Mouse (Mus musculus): Measurements from ENCODE around the gene Exosc5. TPM values are rescaled to one million over a fixed set of nuclear protein-coding genes. Genes with fewer than 3 reads are reported as not detected.

Gene Exosc5
- polyA plus RNA-seq, 1 experiment: 64.7 TPM

DNA sequence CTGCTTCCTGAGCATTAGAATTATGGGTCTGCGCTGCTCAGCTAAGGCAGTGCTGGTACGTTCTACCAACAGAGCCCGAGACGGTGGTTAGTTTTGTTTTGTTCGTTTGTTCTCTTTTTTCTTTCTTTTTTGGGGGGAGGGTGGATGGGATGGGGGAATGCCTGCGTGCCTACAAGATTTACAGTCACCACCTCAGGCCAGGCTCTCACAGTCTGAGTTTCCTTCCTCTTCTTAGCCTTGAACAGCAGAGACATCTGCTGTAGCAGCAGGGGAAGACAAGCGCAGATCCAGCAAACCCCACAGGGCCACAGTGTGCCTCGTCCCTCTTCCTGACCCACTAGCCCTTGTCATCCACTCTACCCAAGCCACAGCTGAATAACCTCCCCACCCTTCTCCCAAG is 7.7 kb upstream of the Exosc5 start:
- TF ChIP-seq CTCF (IDR thresholded peaks at IDR 0.05; ENCODE audit: extremely low read depth, insufficient read length, insufficient replicate concordance, low read depth, low read length) (no peak), POLR2A (IDR thresholded peaks at IDR 0.05; ENCODE audit: low read depth, low read length) (no peak)
- Histone ChIP-seq H3K27ac (ENCODE audit: insufficient read depth, low read depth, low read length) (peak overlapping the region; percentile 53), H3K4me1 (ENCODE audit: control insufficient read depth, insufficient read depth, insufficient read length, low read length) (peaks cover 3% of the 10 kb centered on the region; the same call in 1 of the 2 replicates), H3K27me3 (ENCODE audit: control insufficient read depth, insufficient read depth, low read length) (no peaks in the 10 kb centered on the region), H3K4me3 (ENCODE audit: low read depth, low read length) (peak overlapping the region; percentile 1; the same call in 1 of the 2 replicates), H3K36me3 (ENCODE audit: control insufficient read depth, insufficient read depth, low read length) (no peaks in the 10 kb centered on the region)
- 89% methylated on average over 8 of the region's 8 CpGs for WGBS

GRCm38 (mm10) chr7:25652244-25652759 is 6.7 kb upstream of the Exosc5 start:
- Histone ChIP-seq H3K27me3 (ENCODE audit: control insufficient read depth, insufficient read depth, low read length) (no peaks in the 10 kb centered on the region), H3K36me3 (ENCODE audit: control insufficient read depth, insufficient read depth, low read length) (no peaks in the 10 kb centered on the region), H3K27ac (ENCODE audit: insufficient read depth, low read depth, low read length) (no peak overlapping the region), H3K4me3 (ENCODE audit: low read depth, low read length) (no peak overlapping the region), H3K4me1 (ENCODE audit: control insufficient read depth, insufficient read depth, insufficient read length, low read length) (peaks cover 3% of the 10 kb centered on the region; the same call in 1 of the 2 replicates)
- no peak for TF ChIP-seq CTCF (IDR thresholded peaks at IDR 0.05; ENCODE audit: extremely low read depth, insufficient read length, insufficient replicate concordance, low read depth, low read length)
- no peak for TF ChIP-seq POLR2A (IDR thresholded peaks at IDR 0.05; ENCODE audit: low read depth, low read length)
- 83% methylated on average over 12 of the region's 12 CpGs for WGBS

DNA sequence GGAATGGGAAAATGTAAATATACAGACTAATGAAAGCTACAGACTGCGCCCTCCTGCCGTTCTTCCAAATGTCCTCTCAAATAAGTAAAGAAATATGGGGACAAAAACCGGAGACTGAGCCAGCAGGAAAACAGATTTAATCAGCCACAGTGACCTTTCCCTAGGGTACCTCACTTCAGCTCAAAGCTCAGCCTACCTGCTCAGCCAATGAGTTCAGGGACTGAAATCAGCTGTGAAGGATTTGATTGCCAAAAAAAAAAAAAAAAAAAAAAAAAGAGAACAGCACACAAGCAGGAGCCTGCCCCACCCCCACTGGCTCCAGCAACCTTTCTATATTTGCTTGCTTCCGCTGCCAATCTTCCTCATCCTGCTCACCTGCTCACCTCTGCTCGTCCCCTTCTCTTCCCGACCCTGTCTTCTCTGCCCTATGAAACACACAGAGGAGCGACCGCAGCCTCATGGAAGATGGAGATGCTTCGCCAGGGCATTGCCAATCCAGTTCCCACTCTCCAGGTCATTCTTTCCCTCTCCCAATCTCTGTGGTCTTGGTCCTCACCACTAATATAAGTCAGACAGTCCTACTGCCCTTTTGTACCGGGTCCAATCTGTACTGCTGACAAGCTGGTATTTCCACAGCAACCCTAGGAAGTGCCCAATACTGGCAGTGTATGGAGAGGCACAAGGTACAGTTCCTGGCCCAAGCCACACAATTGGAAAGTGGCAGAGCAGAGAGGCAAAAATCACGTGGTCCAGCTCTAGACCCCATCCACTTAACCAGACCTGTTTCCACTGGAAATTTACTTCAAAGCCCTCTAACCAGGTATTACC is 3.1 kb upstream of the Exosc5 start:
- TF ChIP-seq POLR2A (IDR thresholded peaks at IDR 0.05; ENCODE audit: low read depth, low read length) (no peak), CTCF (IDR thresholded peaks at IDR 0.05; ENCODE audit: extremely low read depth, insufficient read length, insufficient replicate concordance, low read depth, low read length) (no peak)
- Histone ChIP-seq H3K36me3 (ENCODE audit: control insufficient read depth, insufficient read depth, low read length) (no peaks in the 10 kb centered on the region), H3K4me3 (ENCODE audit: low read depth, low read length) (peak overlapping the region; percentile 19; the same call in 1 of the 2 replicates), H3K4me1 (ENCODE audit: control insufficient read depth, insufficient read depth, insufficient read length, low read length) (peaks cover 7% of the 10 kb centered on the region; the same call in 1 of the 2 replicates), H3K27ac (ENCODE audit: insufficient read depth, low read depth, low read length) (no peak overlapping the region), H3K27me3 (ENCODE audit: control insufficient read depth, insufficient read depth, low read length) (no peaks in the 10 kb centered on the region)
- WGBS: 46% methylated on average over 11 of the region's 11 CpGs

- no peaks in the 10 kb centered on the region for H3K27me3 ChIP-seq (ENCODE audit: control insufficient read depth, insufficient read depth, low read length)
- H3K27ac ChIP-seq (ENCODE audit: insufficient read depth, low read depth, low read length): no peak overlapping the region
- H3K4me1 ChIP-seq (ENCODE audit: control insufficient read depth, insufficient read depth, insufficient read length, low read length): peaks cover 7% of the 10 kb centered on the region; the same call in 1 of the 2 replicates
- 16% methylated on average over 10 of the region's 10 CpGs for WGBS
- no peaks in the 10 kb centered on the region for H3K36me3 ChIP-seq (ENCODE audit: control insufficient read depth, insufficient read depth, low read length)
- peak overlapping the region; percentile 72 for H3K4me3 ChIP-seq (ENCODE audit: low read depth, low read length)
- no peak for TF ChIP-seq CTCF (IDR thresholded peaks at IDR 0.05; ENCODE audit: extremely low read depth, insufficient read length, insufficient replicate concordance, low read depth, low read length)
- TF ChIP-seq POLR2A (IDR thresholded peaks at IDR 0.05; ENCODE audit: low read depth, low read length): no peak
Observed at GRCm38 (mm10) chr7:25657785-25658184, 1.2 kb upstream of the Exosc5 start.

- H3K27ac ChIP-seq (ENCODE audit: insufficient read depth, low read depth, low read length): no peak overlapping the region
- no peaks in the 10 kb centered on the region; the same call in 1 of the 2 replicates for H3K4me1 ChIP-seq (ENCODE audit: control insufficient read depth, insufficient read depth, insufficient read length, low read length)
- 94% methylated on average over 8 of the region's 8 CpGs for WGBS
- no peaks in the 10 kb centered on the region for H3K27me3 ChIP-seq (ENCODE audit: control insufficient read depth, insufficient read depth, low read length)
- peaks cover 31% of the 10 kb centered on the region for H3K36me3 ChIP-seq (ENCODE audit: control insufficient read depth, insufficient read depth, low read length)
- no peak for TF ChIP-seq POLR2A (IDR thresholded peaks at IDR 0.05; ENCODE audit: low read depth, low read length)
- no peak for TF ChIP-seq CTCF (IDR thresholded peaks at IDR 0.05; ENCODE audit: extremely low read depth, insufficient read length, insufficient replicate concordance, low read depth, low read length)
- no peak overlapping the region for H3K4me3 ChIP-seq (ENCODE audit: low read depth, low read length)
Observed at GRCm38 (mm10) chr7:25666381-25666780, 7.4 kb downstream of the Exosc5 start.

GRCm38 (mm10) chr7:25669158-25669557 is 10.2 kb downstream of the Exosc5 start:
- whole genome bisulfite sequencing: 83% methylated on average over 10 of the region's 10 CpGs

GRCm38 (mm10) chr7:25669631-25670030 is 10.7 kb downstream of the Exosc5 start:
- WGBS: 84% methylated on average over 9 of the region's 9 CpGs
- H3K36me3 ChIP-seq (ENCODE audit: control insufficient read depth, insufficient read depth, low read length): peaks cover 22% of the 10 kb centered on the region; the same call in 1 of the 2 replicates
- H3K27ac ChIP-seq (ENCODE audit: insufficient read depth, low read depth, low read length): no peak overlapping the region
- no peak for TF ChIP-seq POLR2A (IDR thresholded peaks at IDR 0.05; ENCODE audit: low read depth, low read length)
- no peak for TF ChIP-seq CTCF (IDR thresholded peaks at IDR 0.05; ENCODE audit: extremely low read depth, insufficient read length, insufficient replicate concordance, low read depth, low read length)
- H3K27me3 ChIP-seq (ENCODE audit: control insufficient read depth, insufficient read depth, low read length): peaks cover 5% of the 10 kb centered on the region
- H3K4me1 ChIP-seq (ENCODE audit: control insufficient read depth, insufficient read depth, insufficient read length, low read length): no peaks in the 10 kb centered on the region; the same call in 1 of the 2 replicates
- H3K4me3 ChIP-seq (ENCODE audit: low read depth, low read length): no peak overlapping the region

More at GRCm38 (mm10) chr7:25669158-25669557, 10.2 kb downstream of the Exosc5 start:
- Histone ChIP-seq H3K4me3 (ENCODE audit: low read depth, low read length) (no peak overlapping the region), H3K36me3 (ENCODE audit: control insufficient read depth, insufficient read depth, low read length) (peaks cover 26% of the 10 kb centered on the region), H3K27me3 (ENCODE audit: control insufficient read depth, insufficient read depth, low read length) (peaks cover 4% of the 10 kb centered on the region; the same call in 1 of the 2 replicates), H3K27ac (ENCODE audit: insufficient read depth, low read depth, low read length) (no peak overlapping the region), H3K4me1 (ENCODE audit: control insufficient read depth, insufficient read depth, insufficient read length, low read length) (no peaks in the 10 kb centered on the region; the same call in 1 of the 2 replicates)
- TF ChIP-seq POLR2A (IDR thresholded peaks at IDR 0.05; ENCODE audit: low read depth, low read length): no peak
- TF ChIP-seq CTCF (IDR thresholded peaks at IDR 0.05; ENCODE audit: extremely low read depth, insufficient read length, insufficient replicate concordance, low read depth, low read length): no peak
